Mouse (Mus musculus) v-Abl transformed pro-B cells (cell line): ENCODE results near the gene Pnma1.

ENCODE experiments used
- in situ Hi-C, 2 experiments: fragments of 400-800 bp; cut with MboI; formaldehyde crosslinking; loops; one replicate each; pipeline ENCODE4 v1.15.1; 2025; ENCODE audit not compliant: unreplicated experiment in 2 of 2

The Pnma1 gene

GRCm38 (mm10) chr12:84178652-84179445 is 30.6 kb upstream of the Pnma1 start:
- in situ Hi-C loops: no loop called here

- in situ Hi-C loops: no loop called here
Observed at GRCm38 (mm10) chr12:84178052-84178451, 29.8 kb upstream of the Pnma1 start.

DNA sequence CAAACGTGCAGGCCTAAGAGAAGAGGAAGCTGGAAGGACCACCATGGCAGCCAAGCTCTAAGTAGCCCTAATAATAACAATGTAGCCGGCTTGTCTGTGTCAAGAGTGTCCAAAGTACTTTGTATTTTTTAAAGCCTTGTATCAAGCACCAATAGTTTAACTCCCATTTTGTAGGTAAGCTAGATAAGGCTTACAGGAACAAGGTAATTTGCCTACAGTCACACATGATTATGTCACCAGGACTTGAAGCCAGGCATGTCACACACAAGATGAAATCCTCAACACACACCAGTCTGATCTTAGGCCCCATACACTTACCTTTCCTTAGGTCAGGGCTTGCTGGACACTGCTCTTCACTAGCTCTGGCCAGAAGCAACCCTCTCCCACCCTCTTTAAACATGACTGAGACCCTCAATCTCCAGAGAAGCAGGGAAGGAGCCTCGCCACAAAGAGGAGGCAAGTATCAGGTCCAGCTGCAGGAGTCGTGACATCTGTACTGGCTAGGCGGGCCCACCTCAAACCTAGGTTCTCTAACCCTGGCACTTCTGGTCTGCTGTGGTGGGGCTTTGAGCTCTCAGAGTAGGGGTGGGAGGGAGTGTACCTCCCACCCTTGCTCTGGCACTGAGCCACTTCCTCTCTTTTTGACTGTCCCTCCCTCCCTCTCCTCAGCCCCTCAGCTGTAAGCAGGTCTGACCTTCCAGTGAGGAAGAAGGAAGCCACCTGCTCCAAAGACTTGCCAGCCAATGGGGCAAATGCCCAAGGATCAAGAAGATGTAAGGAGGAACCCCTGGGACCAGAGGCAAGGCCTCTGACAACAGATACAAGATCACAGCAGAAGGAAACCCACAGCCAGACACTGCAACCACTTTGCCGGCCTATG is 28.8 kb upstream of the Pnma1 start:
- in situ Hi-C loops: no loop called here

DNA sequence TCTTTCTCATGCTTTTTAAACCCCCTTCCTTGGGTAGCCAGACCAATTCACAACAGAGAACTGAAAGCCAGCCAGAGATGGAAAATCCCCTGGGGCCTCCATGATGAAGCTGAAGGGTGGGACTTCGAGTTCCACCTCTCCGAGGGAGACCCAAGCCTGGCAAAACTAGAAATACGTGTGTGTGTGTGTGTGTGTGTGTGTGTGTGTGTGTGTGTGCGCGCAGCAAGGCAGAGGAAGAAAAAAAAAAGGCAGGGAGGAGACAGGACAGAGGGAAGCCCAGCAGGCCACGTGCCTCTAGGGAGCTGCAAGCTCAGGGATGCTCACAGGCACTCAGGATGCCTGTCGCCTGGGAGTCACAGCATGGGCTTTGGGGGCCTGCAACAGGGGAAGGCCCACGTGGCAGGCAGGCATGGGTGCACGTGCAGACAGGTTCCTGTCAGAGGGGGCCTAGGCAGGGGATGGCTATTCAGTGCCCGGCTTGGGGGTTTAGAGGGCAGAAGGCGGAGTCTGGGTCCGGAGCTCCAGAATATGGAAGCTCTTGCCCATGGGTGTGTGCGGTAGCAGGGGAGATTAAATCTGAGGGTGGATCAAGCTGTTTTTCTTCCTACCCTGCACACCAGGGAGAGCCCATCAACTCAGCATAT is 28.0 kb upstream of the Pnma1 start:
- in situ Hi-C loops: no loop called here

GRCm38 (mm10) chr12:84175659-84176061 is 27.4 kb upstream of the Pnma1 start:
- in situ Hi-C loops: no loop called here

DNA sequence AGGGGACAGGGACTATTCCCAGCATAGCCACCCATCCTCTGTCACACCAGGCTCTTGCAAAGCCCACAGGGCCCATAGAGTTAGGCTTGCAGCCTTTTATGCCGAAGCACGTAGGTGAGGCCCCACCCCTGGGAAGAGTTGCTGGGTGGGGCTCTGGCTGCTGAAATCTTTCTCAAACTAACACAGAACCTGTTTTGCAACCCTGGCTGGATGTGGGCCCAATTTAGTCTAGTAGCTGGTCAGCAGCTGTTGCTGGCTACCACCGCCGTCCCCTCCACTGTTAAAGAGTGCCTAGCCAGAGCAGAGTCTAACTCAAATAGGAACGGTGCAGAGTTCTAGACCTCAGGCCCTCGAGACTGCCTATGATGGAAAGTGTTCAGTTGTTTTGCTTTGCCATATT is 26.6 kb upstream of the Pnma1 start:
- in situ Hi-C loops: loop anchor here (25.0 kb wide), 2 partner anchors 287 to 412 kb away; partner anchors contain the start of genes Aldh6a1 (in 1 of the 2) and Lin52 (in 1 of the 2)

GRCm38 (mm10) chr12:84174190-84174811 is 26.0 kb upstream of the Pnma1 start:
- in situ Hi-C loops: loop anchor here (25.0 kb wide), 2 partner anchors 288 to 413 kb away; partner anchors contain the start of genes Aldh6a1 (in 1 of the 2) and Lin52 (in 1 of the 2)

DNA sequence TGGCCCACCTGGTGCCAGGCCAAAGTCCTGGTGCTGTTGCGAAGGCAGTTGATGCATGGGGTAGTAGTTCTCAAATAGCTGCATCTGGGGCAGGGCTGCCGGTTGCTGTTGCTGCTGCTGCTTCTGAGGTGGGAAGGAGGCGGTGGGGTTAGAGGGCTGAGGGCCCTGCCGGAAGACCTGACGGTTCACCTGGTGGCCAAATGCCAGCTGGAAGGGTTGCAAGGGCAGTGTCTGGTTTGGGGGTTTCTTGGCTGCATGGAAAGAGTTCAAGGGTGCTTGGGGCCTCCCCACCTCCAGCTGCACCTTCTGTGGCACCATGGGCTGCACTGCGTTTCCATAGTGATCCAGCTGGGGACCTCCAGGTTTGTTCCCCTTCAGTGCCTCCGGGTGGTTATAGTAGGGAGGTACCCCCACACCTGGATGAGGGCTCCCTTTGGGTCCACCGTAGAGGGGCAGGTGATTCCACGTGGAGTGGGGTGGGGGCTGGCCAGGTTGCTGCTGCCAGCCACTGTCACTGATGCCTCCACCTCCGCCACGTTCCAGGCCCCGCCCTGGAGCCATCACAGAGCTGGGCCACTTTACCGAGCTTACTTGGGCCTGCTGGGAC is 25.1 kb upstream of the Pnma1 start:
- in situ Hi-C loops: loop anchor here (25.0 kb wide), 2 partner anchors 289 to 414 kb away; partner anchors contain the start of genes Aldh6a1 (in 1 of the 2) and Lin52 (in 1 of the 2)

GRCm38 (mm10) chr12:84172862-84173261 is 24.6 kb upstream of the Pnma1 start:
- in situ Hi-C loops: loop anchor here (25.0 kb wide), 2 partner anchors 289 to 414 kb away; partner anchors contain the start of genes Aldh6a1 (in 1 of the 2) and Lin52 (in 1 of the 2)

DNA sequence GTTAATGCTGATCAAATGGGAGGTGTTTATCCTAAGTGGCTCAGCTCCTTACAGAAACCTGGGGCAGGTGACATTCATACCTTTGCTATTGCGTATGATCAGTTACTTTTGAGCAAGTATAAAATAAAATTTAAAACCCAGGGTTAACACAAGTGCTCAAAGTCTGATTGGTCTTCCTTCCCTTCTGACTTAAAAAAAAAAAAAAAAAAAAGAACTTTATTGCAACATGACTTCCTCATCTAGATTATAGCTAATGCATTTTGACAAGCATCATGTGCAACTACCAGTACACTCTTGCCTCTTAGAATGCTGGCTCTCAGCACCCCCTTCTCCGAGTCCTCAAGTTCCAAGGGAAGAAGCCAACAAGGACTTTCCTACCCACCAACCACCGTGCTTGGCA is 23.9 kb upstream of the Pnma1 start:
- in situ Hi-C loops: loop anchor here (25.0 kb wide), 2 partner anchors 290 to 415 kb away; partner anchors contain the start of genes Aldh6a1 (in 1 of the 2) and Lin52 (in 1 of the 2)

DNA sequence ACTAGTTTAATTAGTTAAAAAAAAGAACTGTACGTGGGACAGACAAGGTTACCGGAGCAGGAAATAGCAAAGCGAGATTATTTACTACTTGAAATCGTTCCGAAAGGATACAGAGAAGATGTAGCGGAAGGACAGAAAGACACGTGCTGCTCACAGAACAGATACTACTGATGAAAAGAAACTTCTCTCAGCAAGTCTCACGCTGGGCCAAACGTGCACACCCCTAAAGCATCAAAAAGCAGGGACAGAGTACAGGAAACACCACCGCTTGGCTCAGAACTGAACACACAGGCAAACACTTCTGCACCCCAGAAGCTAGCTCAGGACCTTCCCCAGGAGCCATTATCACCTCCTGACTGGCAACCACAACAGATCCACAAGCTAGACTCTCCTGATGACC is 22.3 kb upstream of the Pnma1 start:
- in situ Hi-C loops: loop anchor here (25.0 kb wide), 2 partner anchors 292 to 417 kb away; partner anchors contain the start of genes Aldh6a1 (in 1 of the 2) and Lin52 (in 1 of the 2)

- in situ Hi-C loops: loop anchor here (25.0 kb wide), 2 partner anchors 296 to 421 kb away; partner anchors contain the start of genes Aldh6a1 (in 1 of the 2) and Lin52 (in 1 of the 2)
Observed at GRCm38 (mm10) chr12:84165631-84166373, 17.5 kb upstream of the Pnma1 start.

- in situ Hi-C loops: loop anchor here (5.0 to 25.0 kb wide), 4 partner anchors 84 to 424 kb away; partner anchors contain the start of genes Aldh6a1 (in 1 of the 2) and Lin52 (in 1 of the 2)
Observed at GRCm38 (mm10) chr12:84163586-84164110, 15.4 kb upstream of the Pnma1 start.

DNA sequence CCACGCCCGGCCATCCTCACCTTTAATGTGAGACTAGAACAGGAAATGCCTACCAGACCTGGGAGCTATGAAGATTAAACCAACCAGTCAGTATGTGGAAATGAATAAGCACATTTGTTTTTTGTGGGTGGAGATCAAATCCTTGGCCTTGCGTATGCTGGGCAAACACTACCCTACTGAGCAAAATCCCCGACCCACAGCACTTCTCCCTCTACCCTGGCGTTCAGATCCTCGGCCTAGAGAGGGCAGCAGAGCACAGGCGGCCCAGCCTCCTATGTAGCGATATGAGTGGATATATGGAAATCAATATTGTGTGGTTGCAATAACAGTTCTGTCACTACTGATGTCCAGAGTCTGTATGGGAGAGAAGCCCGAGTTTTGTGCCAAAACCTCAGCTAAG is 14.8 kb upstream of the Pnma1 start:
- in situ Hi-C loops: loop anchor here (5.0 to 25.0 kb wide), 4 partner anchors 84 to 424 kb away; partner anchors contain the start of genes Aldh6a1 (in 1 of the 2) and Lin52 (in 1 of the 2)

GRCm38 (mm10) chr12:84161616-84162433 is 13.5 kb upstream of the Pnma1 start:
- in situ Hi-C loops: loop anchor here (5.0 to 25.0 kb wide), 4 partner anchors 85 to 425 kb away; partner anchors contain the start of genes Aldh6a1 (in 1 of the 2) and Lin52 (in 1 of the 2)

- in situ Hi-C loops: loop anchor here (5.0 to 25.0 kb wide), 4 partner anchors 86 to 426 kb away; partner anchors contain the start of genes Aldh6a1 (in 1 of the 2) and Lin52 (in 1 of the 2)
Observed at GRCm38 (mm10) chr12:84161116-84161515, 12.8 kb upstream of the Pnma1 start.

- in situ Hi-C loops: loop anchor here (5.0 to 25.0 kb wide), 4 partner anchors 87 to 427 kb away; partner anchors contain the start of genes Aldh6a1 (in 1 of the 2) and Lin52 (in 1 of the 2)
Observed at GRCm38 (mm10) chr12:84160491-84160890, 12.2 kb upstream of the Pnma1 start.
